Mouse (Mus musculus): ENCODE measurements around the gene Id1. TPM values are rescaled to one million over a fixed set of nuclear protein-coding genes. Genes with fewer than 3 reads are reported as not detected.
A peak's percentile ranks its signal among the peaks of the same experiment; 100 is the strongest.

Gene Id1
- total RNA-seq (2014; rRNA removed) (142 and 198 TPM in 2 replicates), polyA plus RNA-seq (2015; fragmentation: Nextera tagmentation; extraction: Ambion mirVana) (99.3 and 104 TPM in 2 replicates)

GRCm38 (mm10) chr2:152736090-152736601 lies at the start of gene Id1:
Gene Id1, plus strand, starts transcription at chr2:152736251.
- H3K9ac ChIP-seq (replicated peaks; ENCODE audit: low read length) = peak within 1 kb of the TSS; percentile 56
- WGBS = 1% methylated on average over 28 of the region's 28 CpGs
- no peaks in the 10 kb centered on the region for H3K9me3 ChIP-seq (ENCODE audit: low read length)
- peaks cover 8% of the 10 kb centered on the region for H3K4me1 ChIP-seq (ENCODE audit: insufficient read depth, low read length)
- peak within 1 kb of the TSS; percentile 44 for H3K4me3 ChIP-seq (ENCODE audit: low read length)
- H3K27ac ChIP-seq = peak within 1 kb of the TSS; percentile 70
- H3K27me3 ChIP-seq (ENCODE audit: insufficient read depth, low read length) = no peaks in the 10 kb centered on the region
- ATAC-seq (peak; percentile 73), DNase-seq (ENCODE audit: low spot score) (peak; percentile 83)
- TF ChIP-seq CTCF (IDR thresholded peaks at IDR 0.05; ENCODE audit: low read depth) = no peak
- H3K4me2 ChIP-seq (ENCODE audit: low read depth, low read length) = peak within 1 kb of the TSS; percentile 82
- no peaks in the 10 kb centered on the region for H3K36me3 ChIP-seq (ENCODE audit: insufficient read depth, low read length)

- no peaks in the 10 kb centered on the region for H3K9me3 ChIP-seq (ENCODE audit: low read length)
- TF ChIP-seq CTCF (IDR thresholded peaks at IDR 0.05; ENCODE audit: low read depth) = no peak
- no peaks in the 10 kb centered on the region for H3K27me3 ChIP-seq (ENCODE audit: insufficient read depth, low read length)
- peak overlapping the region; percentile 4; the same call in 1 of the 2 replicates for H3K4me3 ChIP-seq (ENCODE audit: low read length)
- peak overlapping the region; percentile 58 for H3K27ac ChIP-seq
- DNase-seq (ENCODE audit: low spot score) (no peak), ATAC-seq (no peak)
- no peak overlapping the region for H3K9ac ChIP-seq (replicated peaks; ENCODE audit: low read length)
- peak overlapping the region; percentile 46 for H3K4me2 ChIP-seq (ENCODE audit: low read depth, low read length)
- peaks cover 70% of the 10 kb centered on the region for H3K36me3 ChIP-seq (ENCODE audit: insufficient read depth, low read length)
- 55% methylated on average over 12 of the region's 12 CpGs for WGBS
- no peaks in the 10 kb centered on the region for H3K4me1 ChIP-seq (ENCODE audit: insufficient read depth, low read length)
Observed at GRCm38 (mm10) chr2:152686399-152686798, 49.7 kb upstream of the Id1 start.

DNA sequence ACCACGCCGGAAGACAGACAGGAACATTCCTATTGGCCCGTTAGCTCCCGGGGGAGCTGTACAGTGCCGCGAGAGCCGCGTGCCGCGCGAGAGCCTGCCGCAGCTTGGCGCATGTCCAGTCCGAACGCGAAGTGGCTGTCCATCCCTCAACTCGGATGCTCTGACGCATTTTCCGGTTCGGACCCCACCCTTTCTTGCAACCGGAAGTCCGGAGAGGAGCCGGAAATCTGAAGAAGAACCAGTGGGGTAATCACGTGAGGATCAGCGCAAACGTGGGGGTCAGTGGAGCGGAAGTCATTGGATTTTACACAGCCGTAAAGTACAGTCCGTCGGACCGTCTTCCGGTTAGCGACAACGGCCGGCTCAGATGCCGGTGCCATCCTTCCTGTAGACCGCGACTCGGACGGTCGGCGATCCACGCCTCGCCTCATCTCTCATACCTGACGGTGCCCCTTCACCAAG lies 49.2 kb upstream of the Id1 start, which contains the start of gene Mcts2:
TSS of gene Mcts2 (plus strand) at position 230 of the 462 bp plus-strand sequence.
- DNase-seq (ENCODE audit: low spot score) = peak; percentile 97
- Histone ChIP-seq H3K27ac (peak within 1 kb of the TSS; percentile 58), H3K4me1 (ENCODE audit: insufficient read depth, low read length) (no peaks in the 10 kb centered on the region), H3K9me3 (ENCODE audit: low read length) (no peaks in the 10 kb centered on the region), H3K36me3 (ENCODE audit: insufficient read depth, low read length) (peaks cover 65% of the 10 kb centered on the region), H3K9ac (replicated peaks; ENCODE audit: low read length) (no peak within 1 kb of the TSS; the same call in 1 of the 2 replicates), H3K27me3 (ENCODE audit: insufficient read depth, low read length) (no peaks in the 10 kb centered on the region), H3K4me2 (ENCODE audit: low read depth, low read length) (peak within 1 kb of the TSS; percentile 59), H3K4me3 (ENCODE audit: low read length) (peak within 1 kb of the TSS; percentile 40)
- peak; percentile 96 for ATAC-seq
- TF ChIP-seq CTCF (IDR thresholded peaks at IDR 0.05; ENCODE audit: low read depth) = no peak
- WGBS = 51% methylated on average over 45 of the region's 45 CpGs

GRCm38 (mm10) chr2:152691564-152692217 lies 44.4 kb upstream of the Id1 start:
- peak; percentile 65 for TF ChIP-seq CTCF (IDR thresholded peaks at IDR 0.05; ENCODE audit: low read depth)
- no peaks in the 10 kb centered on the region for H3K27me3 ChIP-seq (ENCODE audit: insufficient read depth, low read length)
- H3K9ac ChIP-seq (replicated peaks; ENCODE audit: low read length) = no peak overlapping the region; the same call in 1 of the 2 replicates
- H3K4me1 ChIP-seq (ENCODE audit: insufficient read depth, low read length) = no peaks in the 10 kb centered on the region
- 71% methylated on average over 7 of the region's 7 CpGs for WGBS
- DNase-seq (ENCODE audit: low spot score) (peak; percentile 56), ATAC-seq (no peak)
- H3K4me3 ChIP-seq (ENCODE audit: low read length) = no peak overlapping the region
- H3K9me3 ChIP-seq (ENCODE audit: low read length) = no peaks in the 10 kb centered on the region
- H3K4me2 ChIP-seq (ENCODE audit: low read depth, low read length) = no peak overlapping the region
- H3K36me3 ChIP-seq (ENCODE audit: insufficient read depth, low read length) = peaks cover 36% of the 10 kb centered on the region
- H3K27ac ChIP-seq = no peak overlapping the region; the same call in 1 of the 2 replicates

- Histone ChIP-seq H3K27ac (peak overlapping the region; percentile 52; the same call in 1 of the 2 replicates), H3K27me3 (ENCODE audit: insufficient read depth, low read length) (no peaks in the 10 kb centered on the region), H3K9me3 (ENCODE audit: low read length) (no peaks in the 10 kb centered on the region), H3K36me3 (ENCODE audit: insufficient read depth, low read length) (peaks cover 39% of the 10 kb centered on the region), H3K4me3 (ENCODE audit: low read length) (0 out of 2 replicates have a peak overlapping the region, but pooled peaks have one; percentile 1), H3K4me1 (ENCODE audit: insufficient read depth, low read length) (no peaks in the 10 kb centered on the region), H3K9ac (replicated peaks; ENCODE audit: low read length) (no peak overlapping the region; the same call in 1 of the 2 replicates), H3K4me2 (ENCODE audit: low read depth, low read length) (peak overlapping the region; percentile 39)
- ATAC-seq = peak; percentile 51
- TF ChIP-seq CTCF (IDR thresholded peaks at IDR 0.05; ENCODE audit: low read depth) = peak; percentile 93
- WGBS = 17% methylated on average over 9 of the region's 9 CpGs
- DNase-seq (ENCODE audit: low spot score) = peak; percentile 87
Observed at GRCm38 (mm10) chr2:152693233-152693632, 42.8 kb upstream of the Id1 start.

DNA sequence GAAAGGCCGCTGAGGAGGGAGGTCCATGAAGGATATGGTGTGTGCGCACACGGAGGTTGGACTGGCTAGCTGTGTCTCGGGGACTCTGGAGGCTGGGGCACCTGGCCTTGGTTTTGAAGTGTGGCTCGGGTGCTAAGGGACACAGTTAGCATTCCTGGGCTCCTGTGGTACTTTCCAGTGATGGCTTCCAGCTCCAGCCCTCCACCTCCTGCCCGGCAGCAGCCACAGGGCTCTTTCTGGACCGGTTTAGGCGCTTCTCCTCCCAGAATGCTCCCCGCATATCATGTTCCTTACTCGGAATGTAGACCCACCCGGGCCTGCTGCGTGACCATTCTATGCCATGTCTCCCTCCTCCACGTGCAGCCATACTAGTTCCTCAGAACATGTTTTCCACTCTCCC lies 42.3 kb upstream of the Id1 start:
- H3K36me3 ChIP-seq (ENCODE audit: insufficient read depth, low read length) = peaks cover 39% of the 10 kb centered on the region
- TF ChIP-seq CTCF (IDR thresholded peaks at IDR 0.05; ENCODE audit: low read depth) = no peak
- DNase-seq (ENCODE audit: low spot score) = no peak
- no peaks in the 10 kb centered on the region for H3K4me1 ChIP-seq (ENCODE audit: insufficient read depth, low read length)
- H3K9ac ChIP-seq (replicated peaks; ENCODE audit: low read length) = no peak overlapping the region; the same call in 1 of the 2 replicates
- no peak overlapping the region for H3K4me3 ChIP-seq (ENCODE audit: low read length)
- 86% methylated on average over 13 of the region's 13 CpGs for WGBS
- ATAC-seq = no peak
- no peaks in the 10 kb centered on the region for H3K27me3 ChIP-seq (ENCODE audit: insufficient read depth, low read length)
- no peaks in the 10 kb centered on the region for H3K9me3 ChIP-seq (ENCODE audit: low read length)
- peak overlapping the region; percentile 39 for H3K4me2 ChIP-seq (ENCODE audit: low read depth, low read length)
- peak overlapping the region; percentile 52; the same call in 1 of the 2 replicates for H3K27ac ChIP-seq
